Mouse (Mus musculus) thymus, adult 18-20 months (tissue): Measurements from ENCODE around the gene Hnrnpu.
"Not testable (repeated sequence)": the region's sequence is repeated elsewhere in the genome, so short reads cannot be mapped to it uniquely, and the experiment has no call there.

Experiments used
- DNase-seq, 2 experiments: peaks; one replicate each; pipeline ENCODE4 v3.0.0; 2022; ENCODE audit warnings: mixed read lengths in 2 of 2

The Hnrnpu gene

GRCm38 (mm10) chr1:178309487-178309886 is 28.1 kb downstream of the Hnrnpu start:
- no peak for DNase-seq

GRCm38 (mm10) chr1:178303425-178303824 is 34.2 kb downstream of the Hnrnpu start:
- DNase-seq: peak; percentile 16 to 31

GRCm38 (mm10) chr1:178301261-178301660 is 36.3 kb downstream of the Hnrnpu start:
- DNase-seq: not testable (repeated sequence)

GRCm38 (mm10) chr1:178294051-178294450 is 43.5 kb downstream of the Hnrnpu start:
- no peak for DNase-seq

GRCm38 (mm10) chr1:178291716-178292115 is 45.9 kb downstream of the Hnrnpu start:
- DNase-seq: no peak

- no peak for DNase-seq
Measured at GRCm38 (mm10) chr1:178287601-178288176, 49.9 kb downstream of the Hnrnpu start.

GRCm38 (mm10) chr1:178283946-178284720 is 53.5 kb downstream of the Hnrnpu start:
- DNase-seq: no peak

- not testable (repeated sequence) for DNase-seq
Measured at GRCm38 (mm10) chr1:178283314-178283713, 54.3 kb downstream of the Hnrnpu start.

- DNase-seq: peak; percentile 9 to 18
Measured at GRCm38 (mm10) chr1:178276054-178276911, 61.3 kb downstream of the Hnrnpu start.

- DNase-seq: no peak
Measured at GRCm38 (mm10) chr1:178275738-178276053, 61.9 kb downstream of the Hnrnpu start.

GRCm38 (mm10) chr1:178275174-178275730 is 62.3 kb downstream of the Hnrnpu start:
- no peak for DNase-seq
